Mouse (Mus musculus) megakaryocyte, embryonic 14.5 days (primary cell): ENCODE data around the gene Lima1.

Source experiments
- FLI1 ChIP-seq: IDR thresholded peaks from 2 replicates; pipeline ENCODE4 v1.6.1; 2012; ENCODE audit warnings: low read length, inconsistent platforms, mixed read lengths
- GATA1 ChIP-seq: IDR thresholded peaks from 3 replicates; pipeline ENCODE4 v1.6.1; 2012; ENCODE audit warnings: mixed read lengths, low read length, inconsistent platforms, borderline replicate concordance

GRCm38 (mm10) chr15:99903227-99903626 lies 28.0 kb upstream of the Lima1 start:
- no peak for TF ChIP-seq GATA1
- no peak for TF ChIP-seq FLI1
